Mouse (Mus musculus) mature B cell (primary cell): Measurements from ENCODE around the gene Efr3b.
"Not testable (repeated sequence)": the region's sequence is repeated elsewhere in the genome, so short reads cannot be mapped to it uniquely, and the experiment has no call there.

Experiments used
- in situ Hi-C: fragments of 300-500 bp; cut with MboI; formaldehyde crosslinking; loops from 2 replicates; pipeline ENCODE4 v1.14.3; 2019

Gene Efr3b

GRCm38 (mm10) chr12:3981350-3982131, 57.2 kb downstream of the Efr3b start:
- in situ Hi-C loops, result no loop called here

GRCm38 (mm10) chr12:3980991-3981349, 57.7 kb downstream of the Efr3b start:
- in situ Hi-C loops, result no loop called here

- in situ Hi-C loops, result not testable (repeated sequence)
These were observed 65.5 kb downstream of the Efr3b start for GRCm38 (mm10) chr12:3973169-3973568.

- in situ Hi-C loops, result no loop called here
These were observed 70.3 kb downstream of the Efr3b start for GRCm38 (mm10) chr12:3968380-3968779.

GRCm38 (mm10) chr12:3967196-3967595, 71.5 kb downstream of the Efr3b start:
- in situ Hi-C loops, result no loop called here

- in situ Hi-C loops, result no loop called here
These were observed 78.2 kb downstream of the Efr3b start for GRCm38 (mm10) chr12:3960553-3960952.

GRCm38 (mm10) chr12:3959791-3960543, 78.7 kb downstream of the Efr3b start:
- in situ Hi-C loops, result no loop called here

- in situ Hi-C loops, result no loop called here
These were observed 82.4 kb downstream of the Efr3b start for GRCm38 (mm10) chr12:3956351-3956750.

- in situ Hi-C loops, result no loop called here
These were observed 83.3 kb downstream of the Efr3b start for GRCm38 (mm10) chr12:3955371-3955770.

- in situ Hi-C loops, result no loop called here
These were observed 84.1 kb downstream of the Efr3b start, which contains the start of gene Pomc for GRCm38 (mm10) chr12:3954651-3955050. TSS of gene Pomc (plus strand) at chr12:3954951.

- in situ Hi-C loops, result loop anchor here (25.0 kb wide), 1 partner anchor 590 kb away; no protein-coding TSS in a partner anchor
These were observed 91.2 kb downstream of the Efr3b start for GRCm38 (mm10) chr12:3947503-3947902.

GRCm38 (mm10) chr12:3944454-3945073, 94.2 kb downstream of the Efr3b start:
- in situ Hi-C loops, result loop anchor here (25.0 kb wide), 1 partner anchor 593 kb away; no protein-coding TSS in a partner anchor

GRCm38 (mm10) chr12:3942026-3942425, 96.7 kb downstream of the Efr3b start:
- in situ Hi-C loops, result loop anchor here (25.0 kb wide), 1 partner anchor 595 kb away; no protein-coding TSS in a partner anchor

- in situ Hi-C loops, result loop anchor here (25.0 kb wide), 1 partner anchor 607 kb away; no protein-coding TSS in a partner anchor
These were observed 108.4 kb downstream of the Efr3b start for GRCm38 (mm10) chr12:3930090-3930865.

- in situ Hi-C loops, result loop anchor here (25.0 kb wide), 1 partner anchor 608 kb away; no protein-coding TSS in a partner anchor
These were observed 109.9 kb downstream of the Efr3b start for GRCm38 (mm10) chr12:3928841-3929240.

- in situ Hi-C loops, result loop anchor here (25.0 kb wide), 1 partner anchor 611 kb away; no protein-coding TSS in a partner anchor
These were observed 112.6 kb downstream of the Efr3b start for GRCm38 (mm10) chr12:3926127-3926526.

GRCm38 (mm10) chr12:3919423-3919822, 119.3 kb downstream of the Efr3b start:
- in situ Hi-C loops, result no loop called here

GRCm38 (mm10) chr12:3918577-3918976, 120.1 kb downstream of the Efr3b start:
- in situ Hi-C loops, result no loop called here

- in situ Hi-C loops, result no loop called here
These were observed 120.9 kb downstream of the Efr3b start for GRCm38 (mm10) chr12:3917668-3918341.

GRCm38 (mm10) chr12:3915852-3916251, 122.9 kb downstream of the Efr3b start:
- in situ Hi-C loops, result no loop called here
